Mouse (Mus musculus) thymus, postnatal 0 days (tissue): ENCODE measurements at regions not wholly inside any gene's neighbourhood (a gene's known extent, or its start where the extent isn't known, plus 50 kb on each side); places are given as distances from the start of the nearest gene placed in this dataset.

Experiments
- DNase-seq: peaks from one replicate; pipeline ENCODE4 v3.0.0-alpha.2; 2015; ENCODE audit warnings: low spot score

DNA sequence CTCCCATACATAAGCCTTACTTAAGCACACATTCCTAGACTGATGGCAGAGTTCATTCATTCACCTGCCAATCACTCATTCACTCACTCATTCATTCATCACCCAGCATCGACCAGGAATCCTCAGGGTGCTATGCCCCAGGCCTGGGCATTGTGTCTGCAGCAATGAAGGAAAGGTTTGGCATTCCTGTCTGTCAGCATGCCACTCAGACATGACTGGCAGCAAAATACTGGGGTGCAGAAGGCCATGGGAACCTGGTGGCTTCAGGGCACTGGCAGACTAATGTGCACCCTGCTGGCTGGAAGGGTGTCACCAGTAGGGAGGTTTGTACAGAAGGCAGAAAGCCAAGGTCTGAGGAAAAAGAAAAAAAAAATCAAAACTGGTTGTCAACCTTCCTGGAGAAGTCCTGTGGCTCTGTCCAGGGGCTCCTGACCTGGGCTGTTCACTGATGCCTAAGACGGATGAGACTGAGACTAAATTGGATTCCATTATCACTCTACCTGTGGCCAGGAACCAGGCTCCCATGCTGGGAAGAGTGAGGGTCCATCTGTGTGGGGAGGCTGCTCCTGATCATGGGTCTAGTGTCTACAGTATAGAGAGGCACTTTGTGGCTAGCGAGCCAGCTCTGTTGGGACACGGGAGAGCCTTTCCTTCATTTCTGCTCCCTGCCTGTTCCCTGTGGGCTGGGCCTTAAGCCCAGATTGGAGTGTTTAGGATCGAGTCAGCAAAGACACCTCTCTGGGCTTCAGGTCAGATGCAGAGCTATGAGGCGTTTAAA is 104.1 kb downstream of the Cstad start:
- no peak for DNase-seq

DNA sequence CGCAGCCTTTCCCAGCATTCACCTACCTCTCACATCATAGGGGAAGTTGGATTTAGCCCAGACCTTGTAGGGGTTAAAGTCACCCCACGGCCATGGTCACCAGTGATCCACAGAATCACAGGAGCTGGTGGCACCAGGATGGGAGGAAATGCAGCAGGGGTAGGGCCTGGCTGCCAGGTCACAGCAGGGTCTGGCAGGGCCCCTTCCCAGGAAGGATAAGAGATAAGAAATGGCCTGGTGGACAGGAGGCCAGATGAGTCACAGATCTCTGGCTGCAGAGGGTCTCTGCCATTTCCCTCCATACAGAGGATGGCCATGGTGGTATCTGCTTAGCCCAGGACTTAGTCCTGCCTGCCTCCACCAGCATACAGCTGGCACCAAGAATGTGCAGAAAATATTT is 103.0 kb downstream of the Cstad start:
- no peak for DNase-seq

DNA sequence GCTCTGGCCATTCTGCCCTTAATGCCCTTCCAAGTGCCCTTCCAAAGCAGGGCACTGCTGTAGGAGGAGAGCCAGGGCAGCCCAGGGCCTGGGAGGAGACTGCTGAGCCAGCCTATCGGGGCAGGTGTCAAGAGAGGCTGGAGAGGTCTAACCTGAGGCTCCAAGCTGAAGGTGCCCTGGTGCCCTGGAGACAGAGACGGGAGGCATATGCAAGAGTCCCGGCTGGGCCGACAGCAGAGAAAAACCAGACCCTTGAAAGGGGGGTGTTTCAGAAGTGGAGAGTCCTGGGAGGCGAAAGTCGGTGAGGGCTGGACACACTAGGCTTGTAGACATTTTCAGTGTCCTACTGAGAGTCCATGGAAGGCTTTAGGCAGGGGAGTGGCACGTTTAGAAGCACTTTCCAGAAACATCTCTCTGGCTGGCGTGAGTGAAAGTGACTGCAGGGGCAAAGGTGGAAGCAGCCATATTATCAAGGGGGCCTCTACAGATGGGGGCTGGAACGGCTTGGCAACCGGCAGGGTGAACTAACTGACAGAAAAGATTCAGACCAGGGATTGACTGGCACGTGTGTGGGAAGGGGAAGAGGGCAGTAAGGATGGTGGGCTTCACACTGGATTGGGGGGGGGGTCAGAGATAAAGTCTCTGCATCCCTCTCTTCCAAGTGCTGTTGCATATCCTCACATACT is 101.1 kb downstream of the Cstad start:
- DNase-seq: no peak

DNA sequence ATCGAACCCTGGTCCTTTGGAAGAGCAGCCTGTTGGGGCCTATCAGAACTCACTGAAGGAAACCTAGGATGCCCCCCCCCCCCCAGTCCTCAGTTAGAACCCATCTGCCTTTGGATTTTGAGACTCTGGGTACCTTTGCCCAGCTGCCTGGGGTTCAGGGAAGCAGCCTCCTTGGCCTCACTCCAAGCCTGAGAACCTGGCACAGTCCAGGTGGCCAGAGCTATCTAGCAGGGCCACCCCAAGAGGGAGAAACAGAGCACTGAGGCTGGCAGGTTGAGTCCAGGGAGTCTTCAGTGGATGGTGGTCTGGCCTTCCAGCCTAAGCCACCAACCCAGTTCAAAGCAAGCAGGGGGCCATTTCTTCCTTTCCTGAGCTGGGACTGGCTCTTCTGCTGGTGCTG is 100.2 kb downstream of the Cstad start:
- no peak for DNase-seq

DNA sequence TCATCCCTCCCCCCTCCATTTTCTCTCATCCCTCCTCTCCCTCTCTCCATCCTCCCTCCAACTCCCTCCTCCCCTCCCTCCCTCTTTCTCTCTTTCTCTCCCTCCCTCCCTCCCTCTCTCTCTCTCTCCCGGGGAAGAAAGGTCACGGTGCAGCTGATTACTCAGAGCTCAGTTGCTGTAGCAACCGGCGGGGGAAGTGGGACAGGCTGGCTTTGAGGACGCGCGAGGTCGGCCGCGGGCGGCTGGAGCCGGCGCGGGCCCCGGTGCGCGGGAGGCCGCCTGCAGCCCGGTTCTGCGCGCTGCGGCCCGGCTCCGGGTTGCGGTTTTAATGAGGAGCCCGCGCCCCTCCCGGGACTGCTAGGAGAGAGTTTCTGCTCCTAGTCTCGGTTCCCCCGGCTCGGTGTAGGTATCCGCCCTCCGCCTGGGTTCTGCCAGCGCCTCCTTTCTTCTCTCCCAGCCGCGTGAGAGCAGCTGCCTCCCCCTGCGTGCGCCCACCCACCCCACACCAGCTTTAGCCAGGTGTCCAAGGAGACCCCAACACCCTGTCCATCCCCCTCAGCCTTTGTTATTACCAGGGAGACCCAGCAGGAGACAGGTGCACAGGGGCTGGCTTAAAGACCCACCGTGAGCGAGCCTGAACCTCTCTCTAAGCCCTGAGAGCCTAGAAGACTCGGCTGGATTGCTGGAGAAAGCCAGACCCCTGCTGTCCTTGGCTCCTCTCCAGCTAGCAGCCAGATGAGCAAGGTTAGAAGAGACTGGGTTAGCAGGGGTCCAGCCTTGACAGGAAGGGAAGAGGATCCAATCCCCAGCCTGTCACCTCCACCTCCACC is 98.6 kb downstream of the Cstad start:
- peak; percentile 78 for DNase-seq

DNA sequence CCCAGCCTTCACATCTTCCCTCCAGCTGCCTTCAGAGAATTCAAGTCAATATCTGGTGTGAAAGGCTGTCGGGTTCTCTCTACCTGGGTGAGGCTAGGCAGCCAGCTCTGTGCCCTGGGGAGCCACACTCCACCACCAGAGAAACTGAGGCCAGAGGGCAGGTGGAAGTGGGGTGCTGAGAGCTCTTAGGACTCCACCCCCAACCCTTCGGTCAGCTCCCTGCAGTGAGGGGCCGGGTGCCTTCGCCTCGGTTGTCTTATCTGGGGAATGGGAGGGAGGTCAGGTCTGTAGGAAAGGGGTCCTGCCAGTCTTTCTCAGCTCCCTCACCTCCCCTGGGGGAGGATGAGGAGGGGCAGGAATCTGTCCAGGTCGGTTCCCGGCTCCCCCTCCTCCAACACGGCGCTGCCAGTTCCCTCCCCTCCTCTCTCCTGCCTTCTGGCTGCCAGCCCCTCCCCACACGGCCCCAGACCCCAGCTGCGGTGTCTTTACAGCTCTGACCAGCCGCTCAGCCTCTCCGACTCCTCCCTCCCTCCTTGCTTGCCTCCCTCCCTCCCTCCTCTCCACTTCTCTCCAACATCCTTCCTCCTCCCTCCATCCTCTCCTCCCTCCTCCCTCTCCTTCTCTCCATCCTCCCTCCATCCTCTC is 97.8 kb downstream of the Cstad start:
- no peak for DNase-seq

DNA sequence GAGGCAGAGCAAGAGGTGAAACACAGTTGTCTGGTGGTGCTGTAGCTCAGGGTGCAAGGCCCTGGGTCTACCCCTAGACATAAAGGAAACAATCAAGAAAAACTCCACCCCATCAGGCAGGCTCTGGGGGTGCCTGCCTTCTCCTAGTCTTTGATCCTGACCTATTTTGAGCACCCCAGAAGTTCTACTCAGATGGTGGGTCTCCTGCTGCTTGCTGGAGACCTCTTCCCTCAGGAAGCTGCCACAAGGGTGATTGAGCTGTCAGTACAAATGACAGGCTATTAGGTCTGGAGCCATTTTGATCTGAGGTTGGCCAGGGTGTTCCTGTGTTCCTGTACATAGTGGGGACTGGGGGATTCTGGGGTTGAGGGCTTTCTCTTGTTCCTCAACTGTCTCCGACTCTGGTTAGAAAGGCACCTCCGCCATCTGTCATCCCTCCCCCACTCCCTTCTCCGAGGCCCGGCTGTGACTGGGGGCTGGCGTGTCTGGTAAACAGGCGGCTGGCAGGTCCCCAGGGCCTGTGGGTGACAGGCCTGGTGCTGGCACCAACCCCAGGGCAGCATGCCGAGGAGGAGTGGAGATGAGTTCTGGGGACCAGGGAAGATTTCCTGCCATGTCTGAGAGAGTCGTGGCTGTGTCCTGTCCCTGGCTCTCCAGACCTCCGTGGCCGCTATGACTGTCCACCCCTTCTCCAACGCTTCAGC is 97.2 kb downstream of the Cstad start:
- peak; percentile 81 for DNase-seq

DNA sequence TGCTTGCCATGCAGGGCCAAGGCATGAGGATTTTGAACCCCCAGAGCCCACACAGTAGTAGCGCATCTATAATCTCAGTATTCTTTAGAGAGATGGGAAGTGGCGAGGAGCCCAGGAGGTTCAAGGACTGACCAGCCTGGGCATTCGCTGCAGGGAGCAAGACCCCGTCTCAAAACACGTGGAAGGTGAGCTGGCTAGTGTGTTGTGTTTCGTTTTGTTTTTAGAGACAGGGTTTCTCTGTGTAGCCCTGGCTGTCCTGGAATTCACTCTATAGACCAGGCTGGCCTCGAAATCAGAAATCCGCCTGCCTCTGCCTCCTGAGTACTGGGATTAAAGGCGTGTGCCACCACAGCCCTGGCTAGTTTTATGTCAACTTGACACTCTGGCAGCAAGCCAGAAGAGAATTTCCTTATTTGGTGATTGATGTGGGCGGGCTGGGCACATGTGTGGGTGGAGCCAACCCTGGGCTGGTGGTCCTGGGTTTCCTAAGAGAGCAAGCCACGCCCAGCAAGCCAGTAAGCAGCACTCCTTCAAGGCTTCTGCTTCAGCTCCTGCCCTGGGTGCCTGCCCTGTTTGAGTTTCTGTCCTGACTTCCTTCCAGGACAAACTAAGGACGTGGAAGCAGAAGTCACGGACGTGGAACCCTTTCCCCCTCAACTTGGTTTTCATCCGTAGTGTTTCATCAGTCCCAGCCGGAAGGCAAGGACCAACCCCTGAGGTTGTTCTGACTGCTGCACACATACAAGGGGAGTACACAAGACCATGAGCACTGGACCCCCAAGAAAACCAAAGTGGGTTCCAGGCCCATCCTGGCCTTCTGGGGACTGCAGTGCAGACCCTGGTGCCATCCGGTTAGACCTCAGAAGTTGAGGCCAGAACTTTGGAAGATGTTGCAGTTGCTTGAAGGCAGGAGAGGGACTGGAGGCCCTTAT is 96.4 kb downstream of the Cstad start:
- peak; percentile 78 for DNase-seq

DNA sequence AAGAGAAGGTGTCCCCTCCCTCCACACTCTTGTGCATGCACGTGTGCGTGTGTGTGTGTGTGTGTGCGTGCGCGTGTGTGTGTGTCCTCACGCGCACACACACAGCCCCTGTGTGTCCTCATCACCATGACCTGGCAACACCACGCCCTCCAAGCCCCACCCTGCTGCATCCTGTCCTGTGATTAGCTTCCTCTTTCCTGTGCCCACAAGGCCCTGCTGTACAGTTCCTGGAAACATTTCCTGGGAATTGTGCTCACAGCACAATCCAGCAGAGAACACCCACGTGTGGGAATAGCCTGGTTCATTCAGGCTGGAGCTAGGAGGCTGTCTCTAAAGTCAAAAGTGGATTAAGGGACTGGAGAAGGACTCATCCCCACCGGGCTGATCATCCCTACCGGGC is 95.5 kb downstream of the Cstad start:
- peak; percentile 34 for DNase-seq

DNA sequence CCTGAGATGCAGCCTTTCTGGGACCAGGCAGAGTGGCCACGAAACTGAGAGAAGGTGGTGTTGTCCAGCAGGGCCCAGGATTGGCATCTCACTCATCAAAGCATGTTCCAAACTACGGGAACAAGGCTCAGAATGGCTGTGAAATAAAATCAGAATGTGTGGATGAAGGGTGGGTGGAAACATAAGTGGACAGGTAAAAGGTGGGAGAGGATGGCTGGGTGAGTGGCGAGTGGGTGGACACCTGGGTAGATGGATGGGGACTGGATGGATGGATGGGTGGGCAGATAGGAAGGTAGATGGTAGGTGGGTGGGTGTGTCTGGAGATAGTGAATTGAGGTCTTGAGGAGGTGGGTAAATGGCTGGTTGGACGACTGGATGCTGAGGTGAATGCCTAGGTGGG is 93.6 kb downstream of the Cstad start:
- DNase-seq: no peak

DNA sequence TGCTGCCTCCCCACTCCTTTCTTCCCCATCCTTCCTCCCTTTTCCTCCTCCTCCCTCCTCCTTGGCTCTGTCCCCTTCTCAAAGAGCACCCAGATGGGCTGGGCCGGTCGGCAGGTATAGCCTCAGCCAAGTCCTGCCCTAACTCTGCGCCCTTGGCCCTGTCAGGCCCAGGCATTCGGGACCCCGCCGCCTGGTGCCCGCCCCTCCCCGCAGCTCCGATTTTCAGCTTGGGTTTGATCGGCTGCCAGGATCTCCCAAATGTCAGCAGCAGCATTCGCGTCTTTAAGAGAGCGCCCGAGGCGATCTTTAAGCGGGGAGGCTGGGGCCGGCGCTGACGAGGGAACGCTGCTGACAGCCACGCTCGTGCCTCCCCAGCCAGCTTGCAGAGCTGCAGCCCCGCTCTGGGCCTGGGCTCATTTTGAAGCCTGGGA is 92.3 kb downstream of the Cstad start:
- DNase-seq: no peak

DNA sequence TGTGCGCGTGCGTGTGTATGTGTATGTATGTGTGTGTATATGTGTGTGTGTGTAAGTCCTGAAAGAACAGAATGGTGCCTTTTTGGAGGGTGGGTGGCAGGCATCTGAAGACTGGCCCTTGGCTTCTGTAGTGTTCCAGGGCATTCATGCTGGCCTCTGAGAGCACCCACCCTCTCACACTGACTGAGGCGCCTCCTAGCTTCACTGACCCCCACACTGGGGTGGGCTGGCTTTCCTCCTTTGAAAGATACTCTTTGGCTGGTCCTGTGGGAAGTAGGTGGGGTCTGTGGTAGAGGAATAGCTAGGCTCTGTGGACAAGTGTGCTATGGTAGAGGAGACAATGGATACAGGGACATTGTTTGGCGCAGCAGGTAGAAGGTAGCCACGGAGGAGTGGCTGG is 91.5 kb downstream of the Cstad start:
- no peak for DNase-seq

DNA sequence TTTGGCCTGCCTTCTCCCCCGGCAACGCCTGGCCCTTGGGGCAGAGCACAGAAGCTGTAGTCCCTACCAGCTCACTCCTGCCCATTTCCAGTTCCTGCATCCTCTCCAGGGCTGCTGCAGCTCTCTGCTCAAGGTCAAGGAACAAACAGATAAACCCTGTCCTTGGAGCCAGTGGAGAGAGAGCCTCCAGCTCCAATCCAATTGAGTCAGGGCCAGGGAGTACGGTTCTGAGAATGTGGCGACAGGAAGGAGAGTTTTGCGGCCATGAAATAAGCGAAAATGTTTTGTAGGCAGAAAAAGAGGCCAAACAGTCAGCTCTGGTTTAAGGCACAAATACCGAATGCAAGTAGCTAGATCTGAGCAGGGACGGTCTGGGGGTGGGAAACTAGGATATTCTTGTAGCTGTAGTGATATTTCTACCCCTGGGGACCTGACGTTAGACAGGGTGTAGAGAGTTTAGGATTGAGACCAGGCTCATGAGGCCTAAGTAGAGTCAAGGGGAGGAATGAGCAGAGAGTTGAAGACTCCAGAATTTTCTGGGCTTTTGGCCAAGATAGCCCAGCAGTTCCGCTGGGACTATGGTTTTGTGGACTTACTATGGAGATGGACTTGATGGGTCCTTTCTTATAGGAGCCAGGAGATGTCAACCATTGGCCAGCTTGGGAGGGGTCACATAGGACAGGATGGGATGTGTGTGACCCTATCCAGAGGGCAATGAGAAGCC is 90.5 kb downstream of the Cstad start:
- DNase-seq: no peak

DNA sequence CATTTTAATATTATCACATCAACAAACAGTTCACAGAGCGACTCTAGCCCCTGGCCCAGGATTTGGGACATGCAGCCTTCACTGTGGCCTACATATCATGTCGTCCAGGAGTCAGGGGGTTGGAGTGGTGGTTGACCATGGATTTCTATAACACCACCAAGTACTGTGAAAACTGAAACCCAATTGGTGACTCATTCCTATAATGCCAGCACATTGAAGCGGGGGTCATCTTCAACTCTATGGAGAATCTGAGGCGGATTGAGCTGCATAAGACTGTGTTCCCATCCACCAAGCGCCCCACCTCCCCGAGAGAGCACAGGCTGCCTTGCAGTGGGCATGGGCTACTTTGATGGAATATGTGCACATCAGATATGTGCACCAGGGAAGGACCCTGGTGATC is 89.6 kb downstream of the Cstad start:
- DNase-seq: no peak

DNA sequence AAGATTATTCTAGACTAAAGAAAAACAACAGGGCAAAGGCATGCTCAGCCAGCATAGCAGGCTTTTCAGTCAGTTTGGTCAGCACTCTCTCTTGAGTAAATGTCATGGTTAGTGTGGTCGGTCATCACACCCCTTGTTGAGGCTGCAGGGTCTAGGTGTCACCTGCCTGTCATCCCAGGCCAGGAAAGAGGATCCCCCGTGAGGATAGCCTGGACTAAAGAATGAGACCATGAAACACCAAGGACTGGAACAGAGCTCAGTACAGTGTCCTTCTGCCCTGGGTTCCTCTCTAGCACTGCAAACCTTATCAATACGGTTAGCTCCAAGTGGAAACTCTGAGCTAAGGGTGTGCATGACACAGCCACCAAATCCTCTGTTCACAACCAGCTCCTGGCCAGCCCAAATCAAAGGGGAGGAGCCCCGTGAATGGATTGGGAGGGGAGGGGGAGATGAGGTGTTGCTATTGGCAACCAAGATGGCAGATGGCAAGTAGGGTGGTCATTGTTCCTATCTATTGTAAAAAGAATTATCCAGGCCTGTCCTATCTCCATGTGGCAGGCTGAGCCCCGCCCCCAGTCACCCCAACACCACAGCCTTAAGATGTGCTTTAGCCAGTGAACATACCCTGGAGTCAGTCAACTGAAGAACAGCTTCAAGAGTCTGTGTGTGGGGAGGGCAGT is 87.4 kb downstream of the Cstad start:
- no peak for DNase-seq

DNA sequence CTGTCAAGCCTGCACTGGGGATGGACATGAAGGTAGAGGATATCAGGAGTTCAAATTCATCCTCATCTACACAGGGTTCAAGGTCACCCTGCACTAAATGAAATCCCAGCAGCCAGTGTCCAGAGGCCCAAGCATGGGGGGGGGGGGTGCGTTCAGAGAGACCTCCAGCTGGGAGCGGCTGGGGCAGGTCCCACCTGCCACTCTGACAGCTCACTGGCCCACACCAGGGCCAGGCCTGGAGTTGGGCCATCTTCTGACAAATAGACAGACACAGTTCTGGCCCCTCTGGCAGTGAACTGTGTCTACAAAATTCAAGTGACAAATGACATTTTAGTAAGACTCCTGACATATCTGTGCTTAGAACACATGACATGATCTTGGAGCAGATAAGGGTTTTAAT is 86.8 kb downstream of the Cstad start:
- DNase-seq: no peak

DNA sequence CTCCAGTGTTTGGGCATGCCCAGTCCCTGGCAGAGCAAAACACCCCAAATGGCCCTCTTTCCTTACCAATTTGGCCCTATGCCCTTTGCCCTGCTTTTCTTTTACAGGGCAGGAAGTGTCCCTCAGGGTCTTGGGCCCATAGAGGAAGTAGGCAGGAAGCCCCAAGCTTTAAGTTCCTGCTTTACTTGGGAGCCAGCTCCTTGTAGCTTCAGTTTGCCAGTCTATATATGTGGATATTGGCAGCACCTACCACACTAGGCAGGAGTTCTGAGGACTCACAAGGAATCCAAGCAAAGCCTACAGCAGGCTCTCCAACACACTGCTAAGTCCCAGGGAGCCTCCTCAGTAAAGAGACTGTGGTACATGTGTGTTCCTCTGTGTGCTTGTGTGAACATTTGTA is 84.2 kb downstream of the Cstad start:
- no peak for DNase-seq

DNA sequence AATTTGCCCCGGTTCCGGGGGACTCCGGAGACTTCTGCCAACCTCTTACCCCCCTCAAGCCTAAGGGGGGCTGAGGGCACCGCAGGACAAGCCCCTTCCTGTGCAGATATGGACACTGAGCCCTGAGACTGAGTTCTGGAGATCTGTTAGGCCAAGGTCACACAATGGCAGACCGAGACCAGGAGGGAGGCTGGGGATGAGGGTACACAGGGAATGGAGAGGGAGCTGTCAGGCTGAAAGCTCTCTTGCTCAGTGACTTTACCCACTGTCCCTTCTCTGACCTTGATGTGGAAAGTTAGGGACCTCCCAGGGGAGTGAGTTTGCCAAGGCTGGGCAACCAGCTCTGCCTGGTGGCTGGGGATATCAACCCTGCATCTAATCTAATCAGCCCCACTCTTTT is 82.7 kb downstream of the Cstad start:
- DNase-seq: no peak
